Mouse (Mus musculus) left cerebral cortex, postnatal 25 days (tissue): ENCODE data around the gene Oas1h. TPM values are rescaled to one million over a fixed set of nuclear protein-coding genes. Genes with fewer than 3 reads are reported as not detected.
"Not testable (repeated sequence)": the region's sequence is repeated elsewhere in the genome, so short reads cannot be mapped to it uniquely, and the experiment has no call there.

Source experiments
- DNase-seq, 2 experiments: peaks; one replicate each; pipeline ENCODE4 v3.0.0; 2022; ENCODE audit warnings: low spot score in 2 of 2, mixed read lengths in 1 of 2
- intact Hi-C: fragments of 180-260 bp; cut with DNase I; formaldehyde crosslinking; loops from one replicate; pipeline ENCODE4 v1.15.1; 2025
- microRNA-seq, 2 experiments: library from miRNA; unstranded; fragments of <30 nt; microRNA quantifications; one replicate each; pipeline ENCODE4 v1.2.0; 2022
- total RNA-seq, 2 experiments: library from RNA; stranded (reverse); gene quantifications; 2 replicates each; pipeline ENCODE4 v1.2.3; 2021

The Oas1h gene
- total RNA-seq, 2 experiments from 2014 or later, result not detected

- no peak for DNase-seq
- intact Hi-C loops, result no loop called here
Observed at GRCm38 (mm10) chr5:120908196-120908920, 47.1 kb downstream of the Oas1h start.

- intact Hi-C loops, DNase-seq: not testable (repeated sequence)
Observed at GRCm38 (mm10) chr5:120914204-120914603, 53.0 kb downstream of the Oas1h start, which contains the start of gene Oas1d. Gene Oas1d, plus strand, starts transcription at chr5:120914536.

DNA sequence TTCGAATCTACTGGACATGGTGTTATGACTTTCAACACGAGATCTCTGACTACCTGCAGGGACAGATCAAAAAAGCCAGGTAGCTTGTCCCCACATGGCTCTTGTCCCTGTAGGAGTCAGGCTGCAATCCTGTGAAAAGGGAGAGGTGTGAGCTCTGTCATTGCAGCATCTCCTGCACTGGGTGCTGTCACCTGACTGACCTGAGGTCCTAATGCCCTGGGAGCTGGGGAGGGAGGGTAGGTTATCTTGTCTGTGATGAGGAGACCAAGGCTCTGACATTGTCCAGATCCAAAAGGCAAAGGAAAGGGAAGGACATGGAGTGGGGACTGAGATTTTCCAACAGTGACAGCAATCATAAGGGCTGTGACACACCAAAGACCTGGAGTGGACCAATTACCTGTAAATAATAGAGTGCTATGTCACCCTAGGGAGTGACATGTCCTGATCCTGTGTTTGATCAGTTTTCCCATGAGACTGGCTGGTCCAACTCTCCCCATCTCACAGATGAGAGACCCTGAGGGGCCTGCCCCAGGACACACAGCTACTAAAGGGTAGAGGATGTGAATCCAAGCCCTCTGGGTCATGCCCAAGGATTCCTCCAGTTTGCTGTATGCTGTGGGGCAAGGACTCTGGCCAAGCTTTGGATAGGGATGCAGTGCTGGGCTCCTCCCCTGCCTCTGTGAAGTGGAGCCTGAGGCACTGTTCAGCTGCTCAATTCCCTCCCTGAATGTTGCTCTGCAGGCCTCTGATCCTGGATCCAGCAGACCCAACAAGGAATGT, 58.1 kb downstream of the Oas1h start:
- intact Hi-C loops, DNase-seq: not testable (repeated sequence)

GRCm38 (mm10) chr5:120920296-120920695, 59.1 kb downstream of the Oas1h start:
- no peak for DNase-seq
- intact Hi-C loops, result no loop called here

Small RNA genes lying within 50 kb of the gene (microRNA-seq; reads per million reads assigned to microRNA genes)
- 0 reads per million in 2 experiments for gene Gm22907

Other genes with a start within 250 kb of the Oas1h start
- 10 to 100 TPM; 31.4 to 32.6 TPM for gene Rita1, start 248.8 kb upstream of the Oas1h start, total RNA-seq
- 10 to 100 TPM; 38.7 to 39.6 TPM for gene Ddx54, start 248.7 kb upstream of the Oas1h start, total RNA-seq
- gene Cfap73, start 227.2 kb upstream of the Oas1h start, total RNA-seq, result not detected
- gene Rasal1, start 212.6 kb upstream of the Oas1h start, total RNA-seq, result 10 to 100 TPM; 81.0 to 82.3 TPM
- 10 to 100 TPM; 68.9 to 71.2 TPM for gene Dtx1, start 149.5 kb upstream of the Oas1h start, total RNA-seq
- under 1 TPM in 1 of 2 experiments, not detected in 1; 0.30 TPM for gene Oas2, start 111.6 kb upstream of the Oas1h start, total RNA-seq
- not detected for gene Oas3, start 83.8 kb upstream of the Oas1h start, total RNA-seq
- not detected for gene Oas1e, start 65.9 kb upstream of the Oas1h start, total RNA-seq
- gene Oas1c, start 48.9 kb upstream of the Oas1h start, total RNA-seq, result under 1 TPM; 0.66 to 0.94 TPM
- not detected for gene Oas1f, start 14.1 kb upstream of the Oas1h start, total RNA-seq
- gene Oas1g, start 26.2 kb downstream of the Oas1h start, total RNA-seq, result under 1 TPM in 1 of 2 experiments, not detected in 1; 0.30 TPM
- under 1 TPM in 1 of 2 experiments, not detected in 1; 0.25 TPM for gene Oas1a, start 46.1 kb downstream of the Oas1h start, total RNA-seq
- not detected for gene Oas1d, start 53.1 kb downstream of the Oas1h start, total RNA-seq
- gene Rph3a, start 148.7 kb downstream of the Oas1h start, total RNA-seq, result 100 to 1,000 TPM; 314 to 322 TPM